Mouse (Mus musculus) forebrain, embryonic 13.5 days (tissue): ENCODE data around the gene Gm14597. TPM values are rescaled to one million over a fixed set of nuclear protein-coding genes. Genes with fewer than 3 reads are reported as not detected.
"Not testable (repeated sequence)": the region's sequence is repeated elsewhere in the genome, so short reads cannot be mapped to it uniquely, and the experiment has no call there.

Experiments used
- ATAC-seq: fragments of 200-750 bp; cut with Nextera tagmentation; 2 replicates; pipeline ENCODE4 v1.8.0; 2017
- H3K27ac ChIP-seq: fragments of 300-500 bp; sonication (generic); 2 replicates; pipeline ENCODE4 v1.5.1; 2015; ENCODE audit warnings: inconsistent platforms, mild to moderate bottlenecking, moderate library complexity
- H3K27me3 ChIP-seq: fragments of 300-500 bp; sonication (generic); 2 replicates; pipeline ENCODE4 v1.6.1; 2015; ENCODE audit warnings: mild to moderate bottlenecking, inconsistent platforms
- H3K36me3 ChIP-seq: fragments of 300-500 bp; sonication (generic); 2 replicates; pipeline ENCODE4 v1.6.1; 2015; ENCODE audit warnings: mild to moderate bottlenecking, inconsistent platforms; ENCODE audit not compliant: poor library complexity, severe bottlenecking
- H3K4me1 ChIP-seq: fragments of 300-500 bp; sonication (generic); 2 replicates; pipeline ENCODE4 v1.6.1; 2015; ENCODE audit warnings: inconsistent platforms
- H3K4me2 ChIP-seq: fragments of 300-500 bp; sonication (generic); 2 replicates; pipeline ENCODE4 v1.6.1; 2015; ENCODE audit warnings: inconsistent platforms, mild to moderate bottlenecking, moderate library complexity
- H3K4me3 ChIP-seq: fragments of 300-500 bp; sonication (generic); 2 replicates; pipeline ENCODE4 v1.5.1; 2015; ENCODE audit warnings: mild to moderate bottlenecking, inconsistent platforms
- H3K9ac ChIP-seq: fragments of 300-500 bp; sonication (generic); 2 replicates; pipeline ENCODE4 v1.6.1; 2015; ENCODE audit warnings: mild to moderate bottlenecking, inconsistent platforms
- H3K9me3 ChIP-seq: fragments of 300-500 bp; sonication (generic); replicated peaks from 2 replicates; pipeline ENCODE4 v1.6.1; 2016; ENCODE audit warnings: inconsistent platforms
- WGBS: fragments of 180-500 bp; shearing (Covaris S2); methylation state at CpG from one replicate; pipeline ENCODE4 v1.1.7; 2015; 5-methylcytosine and 5-hydroxymethylcytosine counted together
- polyA plus RNA-seq: library from polyadenylated mRNA; unstranded; fragments of >200 nt; fragmentation: Nextera tagmentation; extraction: Ambion mirVana; gene quantifications from 2 replicates; pipeline ENCODE4 v1.2.1, GENCODE M21; 2015

Gm14597 gene
- polyA plus RNA-seq, 1 experiment from 2014 or later, result not detected

DNA sequence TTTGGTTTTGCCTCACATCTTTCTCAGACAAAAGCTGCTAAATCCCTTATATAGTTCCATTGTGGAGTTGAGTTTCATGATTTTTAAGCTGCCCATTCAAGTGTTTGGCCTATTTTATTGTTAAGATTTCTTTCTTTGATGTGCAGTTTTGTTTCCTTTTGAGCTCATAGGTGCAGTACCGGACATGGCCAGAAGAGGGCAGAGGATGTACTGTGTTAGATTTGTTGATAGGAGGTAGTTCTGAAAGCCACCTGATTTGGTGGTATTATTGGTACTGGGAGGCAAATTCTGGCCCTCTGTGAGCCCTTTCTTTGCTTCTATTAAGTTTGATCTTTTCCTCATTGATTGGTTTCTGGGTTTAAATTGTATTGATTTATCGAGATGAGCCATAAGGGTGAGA is 8.8 kb downstream of the Gm14597 start:
- H3K9me3 ChIP-seq, H3K27ac ChIP-seq: not testable (repeated sequence)
- WGBS, result 38% methylated on average over 2 of the region's 2 CpGs

DNA sequence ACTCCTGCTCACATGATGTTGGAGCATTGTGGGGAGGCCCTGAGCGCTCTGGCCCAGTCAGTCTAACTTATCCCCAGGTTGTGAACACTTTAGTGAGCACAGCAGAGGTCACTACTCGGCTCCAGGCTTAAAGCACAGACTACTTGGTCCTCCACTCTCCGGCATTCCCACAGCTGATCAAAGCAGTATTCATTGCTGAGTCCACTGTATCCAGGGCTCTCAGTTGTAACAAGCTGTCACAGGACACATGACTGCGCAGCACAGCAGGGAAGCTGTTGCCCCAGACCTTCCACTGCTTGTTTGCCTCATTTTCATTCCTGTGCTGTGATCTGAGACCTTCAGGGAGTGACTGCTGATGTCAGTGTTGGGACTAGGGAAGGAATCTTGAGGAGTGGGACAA is 25.4 kb downstream of the Gm14597 start:
- H3K27me3 ChIP-seq, H3K9me3 ChIP-seq, H3K9ac ChIP-seq, H3K4me3 ChIP-seq, H3K36me3 ChIP-seq, ATAC-seq, H3K4me2 ChIP-seq, H3K27ac ChIP-seq, H3K4me1 ChIP-seq: not testable (repeated sequence)
- WGBS, result 52% methylated on average over 3 of the region's 4 CpGs

More for the DNA sequence above, 8.8 kb downstream of the Gm14597 start:
- not testable (repeated sequence) for H3K4me2 ChIP-seq, H3K36me3 ChIP-seq, H3K27me3 ChIP-seq, H3K4me1 ChIP-seq, H3K9ac ChIP-seq, H3K4me3 ChIP-seq, ATAC-seq

DNA sequence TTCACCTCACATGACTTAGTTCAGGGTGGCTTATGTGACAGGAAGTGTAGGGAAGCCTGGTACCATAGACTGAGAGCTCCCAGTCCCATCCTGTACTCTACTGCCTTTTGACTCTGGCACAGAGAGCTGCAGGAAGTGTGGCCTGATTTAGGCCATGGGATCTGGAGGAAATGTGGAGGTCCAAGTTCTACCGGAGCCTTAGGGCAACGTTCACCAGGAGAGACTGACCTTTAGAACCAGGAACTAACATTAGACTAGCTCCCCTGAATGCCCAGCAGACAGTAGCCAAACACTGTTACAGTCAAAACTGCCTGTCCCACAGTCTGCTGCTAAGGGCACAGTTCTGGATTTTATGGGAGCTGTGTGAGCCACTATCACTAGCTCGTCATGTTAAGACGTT is 27.4 kb downstream of the Gm14597 start:
- not testable (repeated sequence) for H3K9me3 ChIP-seq, H3K4me3 ChIP-seq, H3K27me3 ChIP-seq, H3K27ac ChIP-seq, H3K4me1 ChIP-seq, ATAC-seq, H3K4me2 ChIP-seq, H3K9ac ChIP-seq, H3K36me3 ChIP-seq
- WGBS, result 88% methylated on average over 2 of the region's 4 CpGs

DNA sequence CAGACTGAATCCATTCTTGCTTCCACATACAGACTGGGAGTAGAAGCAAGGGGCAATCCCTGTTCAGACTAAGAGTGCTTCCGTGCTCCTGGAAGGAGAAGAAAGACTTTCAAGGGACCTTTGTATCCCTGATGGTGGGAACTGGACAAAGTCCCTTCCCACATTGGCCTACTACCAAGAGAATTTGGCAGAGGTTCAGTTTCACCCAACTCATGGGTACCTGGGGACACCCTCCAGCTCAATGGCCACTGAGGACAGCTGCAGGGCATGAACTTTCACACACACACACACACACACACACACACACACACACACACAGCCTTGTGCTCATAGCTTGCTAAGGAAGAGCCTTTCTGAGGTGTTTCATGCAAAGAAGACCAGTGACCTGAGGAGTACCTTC is 29.5 kb downstream of the Gm14597 start:
- ATAC-seq, result no peak
- Histone ChIP-seq H3K4me1 (no peaks in the 10 kb centered on the region), H3K4me3 (no peak overlapping the region), H3K9ac (no peak overlapping the region), H3K4me2 (no peak overlapping the region), H3K36me3 (no peaks in the 10 kb centered on the region), H3K27ac (no peak overlapping the region), H3K27me3 (no peaks in the 10 kb centered on the region), H3K9me3 (no peaks in the 10 kb centered on the region)
- 86% methylated on average over 1 of the region's 1 CpGs for WGBS

Other genes with a start within 250 kb of the Gm14597 start
- 58.8 and 62.6 TPM in 2 replicates for gene Mospd1, start 238.5 kb downstream of the Gm14597 start, polyA plus RNA-seq
- not detected in 2 replicates for gene Etd, start 174.1 kb downstream of the Gm14597 start, polyA plus RNA-seq
- 89.1 and 90.2 TPM in 2 replicates for gene Rtl8c, start 947 bp downstream of the Gm14597 start, polyA plus RNA-seq
- gene Rtl8a, start 34.7 kb upstream of the Gm14597 start, polyA plus RNA-seq, result 113 and 115 TPM in 2 replicates
- 85.7 and 88.0 TPM in 2 replicates for gene Rtl8b, start 61.4 kb upstream of the Gm14597 start, polyA plus RNA-seq
- 0.24 TPM in 1 of 2 replicates, not detected in the other for gene 4930502E18Rik, start 115.8 kb upstream of the Gm14597 start, polyA plus RNA-seq
- not detected in 2 replicates for gene 1700013H16Rik, start 148.9 kb upstream of the Gm14597 start, polyA plus RNA-seq
- not detected in 2 replicates for gene Zfp36l3, start 167.4 kb upstream of the Gm14597 start, polyA plus RNA-seq
- gene Xlr, start 188.7 kb upstream of the Gm14597 start, polyA plus RNA-seq, result 0.73 and 0.74 TPM in 2 replicates